Mouse (Mus musculus) CH12F3 (cell line): ENCODE data around the gene Ginm1.

Source experiments
- in situ Hi-C: fragments of 300-500 bp; cut with MboI; formaldehyde crosslinking; loops from 2 replicates; pipeline ENCODE4 v1.14.3; 2020; ENCODE audit warnings: low sequenced_read_pairs

Ginm1 gene

GRCm38 (mm10) chr10:7792751-7793385 is at the start of gene Ginm1, which contains the start of gene Ppil4:
TSS of gene Ginm1 (minus strand) at chr10:7792824.
TSS of gene Ppil4 (plus strand) at chr10:7792891.
- in situ Hi-C loops, result no loop called here

- in situ Hi-C loops, result no loop called here
Measured at GRCm38 (mm10) chr10:7841571-7842080, 49.0 kb upstream of the Ginm1 start.

- in situ Hi-C loops, result no loop called here
Measured at GRCm38 (mm10) chr10:7840785-7841184, 48.2 kb upstream of the Ginm1 start.

- in situ Hi-C loops, result no loop called here
Measured at GRCm38 (mm10) chr10:7840353-7840733, 47.7 kb upstream of the Ginm1 start.

- in situ Hi-C loops, result no loop called here
Measured at GRCm38 (mm10) chr10:7839551-7840352, 47.1 kb upstream of the Ginm1 start.

GRCm38 (mm10) chr10:7838874-7839421 is 46.3 kb upstream of the Ginm1 start:
- in situ Hi-C loops, result no loop called here

- in situ Hi-C loops, result no loop called here
Measured at GRCm38 (mm10) chr10:7838036-7838435, 45.4 kb upstream of the Ginm1 start.

- in situ Hi-C loops, result no loop called here
Measured at GRCm38 (mm10) chr10:7837446-7837845, 44.8 kb upstream of the Ginm1 start.

- in situ Hi-C loops, result no loop called here
Measured at GRCm38 (mm10) chr10:7836902-7837301, 44.3 kb upstream of the Ginm1 start.

- in situ Hi-C loops, result no loop called here
Measured at GRCm38 (mm10) chr10:7834671-7835225, 42.1 kb upstream of the Ginm1 start.

GRCm38 (mm10) chr10:7833377-7834165 is 40.9 kb upstream of the Ginm1 start:
- in situ Hi-C loops, result no loop called here

- in situ Hi-C loops, result no loop called here
Measured at GRCm38 (mm10) chr10:7832171-7832676, 39.6 kb upstream of the Ginm1 start, which contains the start of gene Zc3h12d. TSS of gene Zc3h12d (plus strand) at chr10:7832470.

GRCm38 (mm10) chr10:7826106-7826505 is 33.5 kb upstream of the Ginm1 start:
- in situ Hi-C loops, result no loop called here

- in situ Hi-C loops, result no loop called here
Measured at GRCm38 (mm10) chr10:7825281-7825665, 32.6 kb upstream of the Ginm1 start.

GRCm38 (mm10) chr10:7824663-7825280 is 32.1 kb upstream of the Ginm1 start:
- in situ Hi-C loops, result no loop called here

GRCm38 (mm10) chr10:7821981-7822380 is 29.4 kb upstream of the Ginm1 start:
- in situ Hi-C loops, result no loop called here

GRCm38 (mm10) chr10:7820171-7820570 is 27.5 kb upstream of the Ginm1 start:
- in situ Hi-C loops, result no loop called here

- in situ Hi-C loops, result loop anchor here (10.0 kb wide), 1 partner anchor 415 kb away; no protein-coding TSS in a partner anchor
Measured at GRCm38 (mm10) chr10:7819603-7820002, 27.0 kb upstream of the Ginm1 start.

GRCm38 (mm10) chr10:7819156-7819555 is 26.5 kb upstream of the Ginm1 start:
- in situ Hi-C loops, result loop anchor here (10.0 kb wide), 1 partner anchor 416 kb away; no protein-coding TSS in a partner anchor

- in situ Hi-C loops, result loop anchor here (10.0 kb wide), 1 partner anchor 416 kb away; no protein-coding TSS in a partner anchor
Measured at GRCm38 (mm10) chr10:7818676-7819075, 26.1 kb upstream of the Ginm1 start.
